Mouse (Mus musculus) lung, postnatal 4 days (tissue): Measurements from ENCODE around the gene Zfp729b.

Experiments
- DNase-seq, 2 experiments: peaks; one replicate each; pipeline ENCODE4 v3.0.0; 2021

Zfp729b gene

GRCm38 (mm10) chr13:67609066-67609876 is at the start of gene Zfp729b:
Zfp729b (minus strand) TSS chr13:67609707.
- peak; percentile 89 to 93 for DNase-seq

GRCm38 (mm10) chr13:67652496-67652895 is 43.0 kb upstream of the Zfp729b start:
- DNase-seq: no peak

GRCm38 (mm10) chr13:67637294-67638007 is 27.9 kb upstream of the Zfp729b start, which contains the start of the genes Gm49345 and Zfp729a:
Gm49345 (minus strand) TSS chr13:67637769.
Zfp729a (minus strand) TSS chr13:67637791.
- DNase-seq: peak; percentile 87 to 88

GRCm38 (mm10) chr13:67610108-67610507 is 601 bp upstream of the Zfp729b start:
- no peak for DNase-seq

- DNase-seq: no peak
These were observed 36.8 kb downstream of the Zfp729b start for GRCm38 (mm10) chr13:67572591-67573189.

GRCm38 (mm10) chr13:67553730-67554129 is 55.8 kb downstream of the Zfp729b start, which contains the start of gene Zfp748:
Zfp748 (minus strand) TSS chr13:67553830.
- DNase-seq: no peak

GRCm38 (mm10) chr13:67552505-67553346 is 56.8 kb downstream of the Zfp729b start:
- DNase-seq: peak; percentile 87 to 88

- DNase-seq: no peak
These were observed 63.6 kb downstream of the Zfp729b start for GRCm38 (mm10) chr13:67545941-67546340.
